In the genomic region with DNA sequence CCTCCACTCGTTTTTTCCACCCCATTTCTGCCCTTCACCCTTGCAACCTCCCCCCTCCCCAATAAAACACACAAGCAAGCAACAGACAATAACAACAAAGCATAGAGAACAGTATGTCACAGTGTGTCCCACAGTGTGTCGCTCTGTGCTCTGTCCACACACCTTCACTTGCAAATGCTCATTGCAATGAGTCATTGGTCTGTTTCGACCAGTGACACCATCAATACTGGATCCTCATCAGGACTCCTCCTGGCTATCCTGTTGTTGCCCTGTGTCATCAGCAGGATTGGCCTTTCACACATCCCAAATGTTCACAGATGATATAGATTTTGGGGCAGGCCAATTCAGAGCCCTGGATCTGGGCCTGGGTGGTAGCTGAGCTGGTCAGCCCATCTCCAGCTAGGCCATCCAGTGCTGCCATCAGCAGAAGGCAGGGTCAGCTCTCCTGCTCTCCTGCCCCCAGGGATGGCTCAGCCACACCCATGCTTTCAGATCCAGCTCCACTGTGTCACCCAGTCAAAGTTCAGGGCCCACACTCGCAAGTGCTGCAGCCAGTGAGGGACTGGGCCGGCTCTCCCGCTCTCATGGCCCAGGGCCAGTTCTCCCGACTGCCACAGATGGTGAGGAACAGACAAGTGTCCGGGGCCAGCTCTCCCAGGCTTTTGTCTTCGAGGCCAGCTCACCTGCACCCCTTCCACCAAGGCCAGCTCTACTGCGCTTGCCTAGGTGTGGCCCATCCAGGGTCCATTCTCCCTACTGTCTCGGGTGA, we compare ENCODE assay signal across 11 mouse cellular contexts.
DNase-seq lines count a peak whose midpoint lies in the region; ATAC-seq lines count a peak whose summit lies in the region.
"Had no signal": no experiment of that assay in that cellular context is flagged by ENCODE, and none has a peak within 500 bp of the region (broad histone marks: within the 10 kb centered on the region; RNA-seq: fewer than 3 reads in every experiment).

No protein-coding gene starts in this region.

- H3K9ac ChIP-seq in heart, embryonic 15.5 days: no peak overlapping the region
- no peak overlapping the region for H3K9ac ChIP-seq in heart, embryonic 11.5 days (ENCODE audit: low read depth, low read length)
- H3K9ac ChIP-seq: embryonic facial prominence, embryonic 13.5 days; neural tube, embryonic 12.5 days had no signal

- no peak overlapping the region for H3K27ac ChIP-seq in heart, embryonic 15.5 days
- no peak overlapping the region for H3K27ac ChIP-seq in heart, embryonic 11.5 days (ENCODE audit: low read depth, low read length)
- H3K27ac ChIP-seq: embryonic facial prominence, embryonic 13.5 days; neural tube, embryonic 12.5 days had no signal

- DNase-seq in NIH3T3 (ENCODE audit: low read depth) (peak; percentile 23), liver (peak; percentile 49)
- DNase-seq in cerebellum, adult 9-11 months: peak; percentile 86
- DNase-seq in right cerebral cortex, postnatal 36 days (ENCODE audit: low spot score in 2 of 2): no peak
- no peak for DNase-seq in thymus, postnatal 14 days
- no peak for DNase-seq in ovary, postnatal 10 days (ENCODE audit: low spot score)

- 0 out of 2 replicates have a peak, but pooled peaks cover 3% of the 10 kb centered on the region for H3K27me3 ChIP-seq in heart, embryonic 15.5 days
- no peaks in the 10 kb centered on the region for H3K27me3 ChIP-seq in heart, embryonic 11.5 days (ENCODE audit: control insufficient read depth, insufficient read depth, low read length)
- H3K27me3 ChIP-seq: CH12.LX; embryonic facial prominence, embryonic 13.5 days; neural tube, embryonic 12.5 days had no signal

- ATAC-seq in heart, embryonic 15.5 days (replicated peaks; ENCODE audit: insufficient number of reproducible peaks, insufficient read depth, low FRiP score, low read depth): peak; percentile 23; the same call in 1 of the 2 replicates
- no peak for ATAC-seq in heart, embryonic 11.5 days (replicated peaks; ENCODE audit: insufficient number of reproducible peaks, low FRiP score, low TSS enrichment)

- no peaks in the 10 kb centered on the region for H3K4me1 ChIP-seq in heart, embryonic 15.5 days (replicated peaks)
- H3K4me1 ChIP-seq in heart, embryonic 11.5 days (ENCODE audit: control insufficient read depth, insufficient read depth, low read length): no peaks in the 10 kb centered on the region
- H3K4me1 ChIP-seq: neural tube, embryonic 12.5 days had no signal

- no peaks in the 10 kb centered on the region for H3K36me3 ChIP-seq in heart, embryonic 15.5 days
- H3K36me3 ChIP-seq in heart, embryonic 11.5 days (ENCODE audit: control insufficient read depth, insufficient read depth, low read length): no peaks in the 10 kb centered on the region
- H3K36me3 ChIP-seq: embryonic facial prominence, embryonic 13.5 days; neural tube, embryonic 12.5 days had no signal

- H3K9me3 ChIP-seq in heart, embryonic 15.5 days (replicated peaks): no peaks in the 10 kb centered on the region
- no peaks in the 10 kb centered on the region for H3K9me3 ChIP-seq in heart, embryonic 11.5 days (replicated peaks; ENCODE audit: control insufficient read depth, low read length)
- H3K9me3 ChIP-seq: embryonic facial prominence, embryonic 13.5 days; neural tube, embryonic 12.5 days had no signal

- no peak overlapping the region for H3K4me2 ChIP-seq in heart, embryonic 15.5 days
- H3K4me2 ChIP-seq in heart, embryonic 11.5 days: no peak overlapping the region
- H3K4me2 ChIP-seq: embryonic facial prominence, embryonic 13.5 days; neural tube, embryonic 12.5 days had no signal

- H3K4me3 ChIP-seq in heart, embryonic 15.5 days: no peak overlapping the region
- no peak overlapping the region for H3K4me3 ChIP-seq in heart, embryonic 11.5 days (ENCODE audit: low read depth, low read length)
- H3K4me3 ChIP-seq: embryonic facial prominence, embryonic 13.5 days; neural tube, embryonic 12.5 days had no signal

- WGBS in heart, embryonic 15.5 days: 66% methylated on average over 11 of the region's 11 CpGs
- 70% methylated on average over 11 of the region's 11 CpGs for WGBS in heart, embryonic 11.5 days (ENCODE audit: insufficient replicate concordance)

Comparison
In these comparisons a context has a peak if more than half of its experiments do, and no peak if none do; other contexts are left out.
1. DNase-seq: peak in NIH3T3 (single experiment), cerebellum, adult 9-11 months (single experiment) and liver (single experiment); none in right cerebral cortex, postnatal 36 days (0 of 2), thymus, postnatal 14 days (single experiment) and ovary, postnatal 10 days (single experiment).